Mouse (Mus musculus): ENCODE results near the gene Lmo4. TPM values are rescaled to one million over a fixed set of nuclear protein-coding genes. Genes with fewer than 3 reads are reported as not detected.

The Lmo4 gene
- polyA plus RNA-seq, 1 experiment from 2014 or later: 97.2 TPM

- ATAC-seq (ENCODE audit: low read depth): no peak
- Histone ChIP-seq H3K4me3 (ENCODE audit: low read depth, low read length) (no peak overlapping the region), H3K9ac (replicated peaks; ENCODE audit: low read depth, low read length) (no peak overlapping the region), H3K4me1 (ENCODE audit: control insufficient read depth, insufficient read depth, low read length) (no peaks in the 10 kb centered on the region), H3K9me3 (ENCODE audit: control insufficient read depth, low read length) (no peaks in the 10 kb centered on the region), H3K36me3 (ENCODE audit: control insufficient read depth, insufficient read depth, low read length) (no peaks in the 10 kb centered on the region), H3K27ac (ENCODE audit: low read depth, low read length) (no peak overlapping the region), H3K27me3 (ENCODE audit: control insufficient read depth, insufficient read depth, low read length) (no peaks in the 10 kb centered on the region), H3K4me2 (ENCODE audit: low read depth, low read length) (no peak overlapping the region)
- 85% methylated on average over 6 of the region's 6 CpGs for WGBS
Measured at GRCm38 (mm10) chr3:144231931-144232330, 26.9 kb upstream of the Lmo4 start.

GRCm38 (mm10) chr3:144231419-144231818 is 26.4 kb upstream of the Lmo4 start:
- H3K4me1 ChIP-seq (ENCODE audit: control insufficient read depth, insufficient read depth, low read length): no peaks in the 10 kb centered on the region
- 88% methylated on average over 7 of the region's 7 CpGs for WGBS
- H3K9ac ChIP-seq (replicated peaks; ENCODE audit: low read depth, low read length): no peak overlapping the region
- H3K4me2 ChIP-seq (ENCODE audit: low read depth, low read length): no peak overlapping the region
- no peaks in the 10 kb centered on the region for H3K9me3 ChIP-seq (ENCODE audit: control insufficient read depth, low read length)
- H3K36me3 ChIP-seq (ENCODE audit: control insufficient read depth, insufficient read depth, low read length): no peaks in the 10 kb centered on the region
- H3K27me3 ChIP-seq (ENCODE audit: control insufficient read depth, insufficient read depth, low read length): no peaks in the 10 kb centered on the region
- no peak overlapping the region for H3K27ac ChIP-seq (ENCODE audit: low read depth, low read length)
- H3K4me3 ChIP-seq (ENCODE audit: low read depth, low read length): no peak overlapping the region
- ATAC-seq (ENCODE audit: low read depth): no peak

- Histone ChIP-seq H3K36me3 (ENCODE audit: control insufficient read depth, insufficient read depth, low read length) (no peaks in the 10 kb centered on the region), H3K27ac (ENCODE audit: low read depth, low read length) (no peak overlapping the region), H3K4me2 (ENCODE audit: low read depth, low read length) (no peak overlapping the region), H3K9ac (replicated peaks; ENCODE audit: low read depth, low read length) (no peak overlapping the region), H3K9me3 (ENCODE audit: control insufficient read depth, low read length) (no peaks in the 10 kb centered on the region), H3K4me1 (ENCODE audit: control insufficient read depth, insufficient read depth, low read length) (no peaks in the 10 kb centered on the region), H3K4me3 (ENCODE audit: low read depth, low read length) (no peak overlapping the region), H3K27me3 (ENCODE audit: control insufficient read depth, insufficient read depth, low read length) (no peaks in the 10 kb centered on the region)
- 83% methylated on average over 9 of the region's 9 CpGs for WGBS
- ATAC-seq (ENCODE audit: low read depth): no peak
Measured at GRCm38 (mm10) chr3:144230016-144230415, 25.0 kb upstream of the Lmo4 start.

- WGBS: 77% methylated on average over 7 of the region's 7 CpGs
- Histone ChIP-seq H3K36me3 (ENCODE audit: control insufficient read depth, insufficient read depth, low read length) (no peaks in the 10 kb centered on the region), H3K27me3 (ENCODE audit: control insufficient read depth, insufficient read depth, low read length) (no peaks in the 10 kb centered on the region), H3K4me1 (ENCODE audit: control insufficient read depth, insufficient read depth, low read length) (no peaks in the 10 kb centered on the region), H3K4me2 (ENCODE audit: low read depth, low read length) (no peak overlapping the region), H3K9ac (replicated peaks; ENCODE audit: low read depth, low read length) (no peak overlapping the region), H3K4me3 (ENCODE audit: low read depth, low read length) (no peak overlapping the region), H3K9me3 (ENCODE audit: control insufficient read depth, low read length) (no peaks in the 10 kb centered on the region), H3K27ac (ENCODE audit: low read depth, low read length) (no peak overlapping the region)
- no peak for ATAC-seq (ENCODE audit: low read depth)
Measured at GRCm38 (mm10) chr3:144229312-144229711, 24.3 kb upstream of the Lmo4 start.

DNA sequence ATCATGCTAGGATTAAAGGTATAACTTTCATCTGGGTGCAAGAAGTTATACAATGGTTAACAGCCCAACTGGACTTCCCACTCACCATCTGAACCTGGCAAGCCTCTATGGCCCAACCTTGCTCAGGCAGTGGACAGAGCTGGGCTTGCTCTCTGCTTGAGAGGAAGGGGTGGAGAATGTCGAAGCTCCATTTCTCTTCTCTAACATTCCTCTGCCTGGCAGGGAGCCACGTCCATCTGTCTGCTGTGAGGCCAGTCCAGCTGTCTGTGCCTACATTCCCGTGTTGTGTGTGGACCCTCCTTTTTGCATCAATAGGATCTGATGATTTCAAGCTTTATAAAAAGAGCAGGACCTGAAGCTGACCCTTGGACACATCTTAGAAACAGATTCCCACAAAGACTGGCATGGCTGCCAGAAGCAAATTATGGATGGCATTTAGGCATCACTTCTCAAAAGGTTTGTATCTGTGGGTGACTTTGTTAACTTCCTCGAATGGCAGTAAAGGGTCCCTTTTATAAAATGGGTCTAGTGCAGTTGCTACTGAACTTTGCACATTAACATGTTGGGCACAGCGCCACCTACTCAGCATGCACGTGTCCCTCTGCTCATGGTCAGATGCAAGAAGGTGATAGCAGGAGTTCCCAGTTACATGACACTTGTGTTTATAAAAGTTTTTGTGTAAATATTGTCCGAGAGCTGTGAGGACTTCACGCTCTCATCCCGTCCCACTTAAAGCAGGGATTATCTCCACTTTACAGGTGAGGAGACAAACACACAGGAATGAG is 20.6 kb upstream of the Lmo4 start:
- WGBS: 62% methylated on average over 9 of the region's 9 CpGs
- no peak for ATAC-seq (ENCODE audit: low read depth)
- no peak overlapping the region for H3K27ac ChIP-seq (ENCODE audit: low read depth, low read length)
- no peak overlapping the region for H3K4me3 ChIP-seq (ENCODE audit: low read depth, low read length)
- no peaks in the 10 kb centered on the region for H3K36me3 ChIP-seq (ENCODE audit: control insufficient read depth, insufficient read depth, low read length)
- no peaks in the 10 kb centered on the region for H3K9me3 ChIP-seq (ENCODE audit: control insufficient read depth, low read length)
- no peaks in the 10 kb centered on the region for H3K27me3 ChIP-seq (ENCODE audit: control insufficient read depth, insufficient read depth, low read length)
- no peak overlapping the region for H3K4me2 ChIP-seq (ENCODE audit: low read depth, low read length)
- no peaks in the 10 kb centered on the region for H3K4me1 ChIP-seq (ENCODE audit: control insufficient read depth, insufficient read depth, low read length)
- H3K9ac ChIP-seq (replicated peaks; ENCODE audit: low read depth, low read length): no peak overlapping the region

DNA sequence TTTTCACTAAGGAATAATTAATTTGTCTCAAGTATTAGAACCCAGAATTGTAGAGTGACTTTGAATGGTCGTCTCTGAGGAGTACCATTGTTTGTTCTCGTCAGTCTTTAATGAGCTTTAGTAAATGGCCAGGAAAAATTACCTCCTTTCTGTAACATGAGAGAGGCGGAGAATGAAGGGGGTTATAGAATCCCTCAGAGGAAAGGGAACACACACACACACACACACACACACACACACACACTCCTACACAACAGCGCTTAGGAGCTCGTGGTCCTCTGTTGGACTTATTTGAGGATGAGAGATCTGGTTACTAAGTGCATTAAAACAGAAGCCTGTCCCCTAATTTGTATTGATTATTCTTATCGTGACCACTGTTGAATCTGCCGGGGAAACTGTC is 19.6 kb upstream of the Lmo4 start:
- H3K27ac ChIP-seq (ENCODE audit: low read depth, low read length): no peak overlapping the region
- H3K4me3 ChIP-seq (ENCODE audit: low read depth, low read length): no peak overlapping the region
- no peaks in the 10 kb centered on the region for H3K9me3 ChIP-seq (ENCODE audit: control insufficient read depth, low read length)
- ATAC-seq (ENCODE audit: low read depth): no peak
- no peaks in the 10 kb centered on the region for H3K36me3 ChIP-seq (ENCODE audit: control insufficient read depth, insufficient read depth, low read length)
- 46% methylated on average over 7 of the region's 7 CpGs for WGBS
- H3K4me1 ChIP-seq (ENCODE audit: control insufficient read depth, insufficient read depth, low read length): no peaks in the 10 kb centered on the region
- no peak overlapping the region for H3K4me2 ChIP-seq (ENCODE audit: low read depth, low read length)
- H3K9ac ChIP-seq (replicated peaks; ENCODE audit: low read depth, low read length): no peak overlapping the region
- H3K27me3 ChIP-seq (ENCODE audit: control insufficient read depth, insufficient read depth, low read length): no peaks in the 10 kb centered on the region

DNA sequence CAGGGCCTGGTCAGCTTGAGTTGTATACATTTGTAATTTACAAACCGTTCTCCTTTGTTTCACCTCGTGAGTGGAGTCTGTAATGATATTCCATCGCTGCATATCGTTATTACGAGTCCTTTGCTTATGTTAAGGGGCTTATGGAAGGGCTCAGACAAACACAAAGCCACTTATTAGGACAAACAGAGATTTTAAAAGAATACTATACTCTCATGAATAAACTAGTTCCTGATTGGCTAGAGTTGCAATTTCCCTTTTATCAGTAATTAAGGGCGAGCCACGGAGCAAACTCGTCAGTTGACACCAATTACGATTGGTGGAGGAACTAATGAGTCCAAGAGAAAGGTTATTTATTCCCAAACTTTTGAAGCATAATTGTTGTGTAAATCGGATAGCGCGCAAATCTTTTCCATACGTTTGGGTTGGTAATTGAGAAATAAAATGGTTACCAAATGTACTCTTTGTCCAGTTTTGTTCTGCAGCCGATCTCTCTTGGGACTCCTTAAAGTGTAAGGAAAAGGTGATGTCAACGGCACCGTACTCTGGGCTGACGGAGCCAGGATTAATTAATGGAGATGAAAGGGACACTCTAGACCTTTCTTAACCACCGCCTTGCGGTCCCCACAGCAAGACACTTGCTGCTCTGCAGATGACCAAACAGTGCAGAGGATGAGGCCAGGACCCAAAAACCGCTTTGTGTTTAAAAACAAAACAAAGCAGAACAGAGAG is 18.5 kb upstream of the Lmo4 start:
- no peak overlapping the region for H3K4me3 ChIP-seq (ENCODE audit: low read depth, low read length)
- H3K36me3 ChIP-seq (ENCODE audit: control insufficient read depth, insufficient read depth, low read length): no peaks in the 10 kb centered on the region
- H3K27ac ChIP-seq (ENCODE audit: low read depth, low read length): no peak overlapping the region
- no peak overlapping the region for H3K4me2 ChIP-seq (ENCODE audit: low read depth, low read length)
- 56% methylated on average over 20 of the region's 20 CpGs for WGBS
- H3K4me1 ChIP-seq (ENCODE audit: control insufficient read depth, insufficient read depth, low read length): no peaks in the 10 kb centered on the region
- H3K9me3 ChIP-seq (ENCODE audit: control insufficient read depth, low read length): no peaks in the 10 kb centered on the region
- H3K9ac ChIP-seq (replicated peaks; ENCODE audit: low read depth, low read length): no peak overlapping the region
- no peaks in the 10 kb centered on the region for H3K27me3 ChIP-seq (ENCODE audit: control insufficient read depth, insufficient read depth, low read length)
- ATAC-seq (ENCODE audit: low read depth): no peak

DNA sequence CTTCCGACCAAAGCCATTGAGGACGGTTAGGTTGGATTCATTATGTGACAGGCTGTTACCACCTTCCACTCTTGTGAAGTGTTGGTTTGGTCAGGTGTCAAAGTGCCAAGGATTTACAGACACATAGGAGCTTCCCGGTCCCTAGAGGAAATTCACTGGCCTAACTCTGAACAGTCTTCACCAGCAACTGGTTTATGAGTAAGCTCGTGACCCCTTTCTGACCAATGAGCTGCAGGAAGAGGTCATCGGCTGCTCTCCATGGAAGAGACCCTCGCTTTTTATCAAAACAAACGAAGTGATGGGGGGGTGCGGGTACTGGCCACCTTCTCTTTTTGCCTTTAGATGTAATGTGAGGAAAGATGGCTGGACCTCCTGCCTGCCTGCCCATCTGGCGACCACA is 17.4 kb upstream of the Lmo4 start:
- Histone ChIP-seq H3K9me3 (ENCODE audit: control insufficient read depth, low read length) (no peaks in the 10 kb centered on the region), H3K27ac (ENCODE audit: low read depth, low read length) (no peak overlapping the region), H3K27me3 (ENCODE audit: control insufficient read depth, insufficient read depth, low read length) (no peaks in the 10 kb centered on the region), H3K4me2 (ENCODE audit: low read depth, low read length) (no peak overlapping the region), H3K9ac (replicated peaks; ENCODE audit: low read depth, low read length) (no peak overlapping the region), H3K4me3 (ENCODE audit: low read depth, low read length) (no peak overlapping the region), H3K36me3 (ENCODE audit: control insufficient read depth, insufficient read depth, low read length) (no peaks in the 10 kb centered on the region), H3K4me1 (ENCODE audit: control insufficient read depth, insufficient read depth, low read length) (no peaks in the 10 kb centered on the region)
- WGBS: 85% methylated on average over 9 of the region's 9 CpGs
- no peak for ATAC-seq (ENCODE audit: low read depth)

- ATAC-seq (ENCODE audit: low read depth): no peak
Measured at GRCm38 (mm10) chr3:144207498-144207897, 2.5 kb upstream of the Lmo4 start.

More at GRCm38 (mm10) chr3:144207498-144207897, 2.5 kb upstream of the Lmo4 start:
- no peak overlapping the region for H3K9ac ChIP-seq (replicated peaks; ENCODE audit: low read depth, low read length)
- H3K27me3 ChIP-seq (ENCODE audit: control insufficient read depth, insufficient read depth, low read length): no peaks in the 10 kb centered on the region
- no peaks in the 10 kb centered on the region for H3K36me3 ChIP-seq (ENCODE audit: control insufficient read depth, insufficient read depth, low read length)
- H3K9me3 ChIP-seq (ENCODE audit: control insufficient read depth, low read length): no peaks in the 10 kb centered on the region
- whole genome bisulfite sequencing: 52% methylated on average over 5 of the region's 5 CpGs
- H3K4me1 ChIP-seq (ENCODE audit: control insufficient read depth, insufficient read depth, low read length): 0 out of 2 replicates have a peak, but pooled peaks cover 3% of the 10 kb centered on the region
- no peak overlapping the region for H3K4me3 ChIP-seq (ENCODE audit: low read depth, low read length)
- no peak overlapping the region for H3K4me2 ChIP-seq (ENCODE audit: low read depth, low read length)
- no peak overlapping the region for H3K27ac ChIP-seq (ENCODE audit: low read depth, low read length)
